Mouse (Mus musculus): ENCODE results near the gene Mcu.

DNA sequence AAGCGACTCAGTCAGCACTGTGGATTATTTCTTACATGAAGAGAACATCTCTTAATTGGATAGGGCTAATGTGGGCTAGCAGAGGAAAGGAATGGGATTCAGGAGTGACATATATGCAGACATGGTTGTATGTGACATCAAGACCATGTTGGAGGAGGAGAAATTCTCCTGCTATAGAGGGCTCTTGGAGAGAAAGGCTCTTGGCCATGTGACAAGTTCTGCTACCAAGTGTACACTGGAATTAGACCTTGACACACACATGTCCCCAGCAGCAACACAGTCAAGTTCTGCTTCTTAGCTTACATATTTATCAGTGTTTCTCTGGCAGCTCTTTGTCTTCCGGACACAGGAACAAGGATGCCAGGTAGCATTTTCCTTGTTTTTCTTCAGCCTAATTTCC, 129.1 kb downstream of the Mcu start:
- TF ChIP-seq CTCF (conservative IDR thresholded peaks at IDR 0.05 in 1 of 2, IDR thresholded peaks at IDR 0.05 in 1 of 2; ENCODE audit: low read depth in 2 of 2, low read length in 2 of 2) (no peak), EP300 (IDR thresholded peaks at IDR 0.05; ENCODE audit: low read length) (no peak), POLR2A (IDR thresholded peaks at IDR 0.05; ENCODE audit: low read depth, low read length) (no peak), CHD2 (IDR thresholded peaks at IDR 0.05; ENCODE audit: low read length) (no peak), MAZ (IDR thresholded peaks at IDR 0.05; ENCODE audit: low read depth, low read length) (no peak), USF1 (IDR thresholded peaks at IDR 0.05; ENCODE audit: low read depth, low read length) (no peak), POLR2AphosphoS2 (IDR thresholded peaks at IDR 0.05; ENCODE audit: low read depth, low read length) (no peak), E2F4 (IDR thresholded peaks at IDR 0.05; ENCODE audit: insufficient replicate concordance, low read depth, low read length) (no peak), RCOR1 (conservative IDR thresholded peaks at IDR 0.05; ENCODE audit: low read depth, low read length) (no peak), KAT2A (IDR thresholded peaks at IDR 0.05; ENCODE audit: insufficient replicate concordance, low read length) (no peak), ZC3H11A (IDR thresholded peaks at IDR 0.05; ENCODE audit: low read depth, low read length) (no peak), PAX5 (IDR thresholded peaks at IDR 0.05; ENCODE audit: low read length) (no peak), MAX (IDR thresholded peaks at IDR 0.05; ENCODE audit: low read length) (no peak), GABPA (IDR thresholded peaks at IDR 0.05; ENCODE audit: insufficient replicate concordance, low read depth, low read length) (no peak)
